Mouse (Mus musculus): ENCODE measurements around the gene F9.
"Not testable (repeated sequence)": the region's sequence is repeated elsewhere in the genome, so short reads cannot be mapped to it uniquely, and the experiment has no call there.

F9 gene

GRCm38 (mm10) chrX:59999221-60000083 is at the start of gene F9:
Gene F9, plus strand, starts transcription at chrX:59999464.
- no peak for DNase-seq (ENCODE audit: low read depth, low spot score)

DNA sequence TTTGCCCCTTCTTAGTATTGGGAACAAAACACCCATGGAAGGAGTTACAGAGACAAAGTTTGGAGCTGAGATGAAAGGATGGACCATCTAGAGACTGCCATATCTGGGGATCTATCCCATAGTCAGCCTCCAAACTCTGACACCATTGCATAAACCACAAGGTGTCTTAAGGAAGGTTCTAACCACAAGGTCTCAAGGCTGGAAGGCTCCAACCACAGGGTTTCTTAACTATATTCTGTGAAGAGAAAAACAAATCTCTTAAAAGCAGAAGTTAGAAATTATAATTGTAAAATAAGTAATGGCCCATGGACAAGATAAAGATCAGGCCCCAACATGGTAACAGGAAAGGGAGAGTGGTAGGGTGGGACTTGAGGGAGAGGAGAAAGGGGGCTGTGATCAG is 29.5 kb upstream of the F9 start:
- not testable (repeated sequence) for DNase-seq (ENCODE audit: low read depth, low spot score)

DNA sequence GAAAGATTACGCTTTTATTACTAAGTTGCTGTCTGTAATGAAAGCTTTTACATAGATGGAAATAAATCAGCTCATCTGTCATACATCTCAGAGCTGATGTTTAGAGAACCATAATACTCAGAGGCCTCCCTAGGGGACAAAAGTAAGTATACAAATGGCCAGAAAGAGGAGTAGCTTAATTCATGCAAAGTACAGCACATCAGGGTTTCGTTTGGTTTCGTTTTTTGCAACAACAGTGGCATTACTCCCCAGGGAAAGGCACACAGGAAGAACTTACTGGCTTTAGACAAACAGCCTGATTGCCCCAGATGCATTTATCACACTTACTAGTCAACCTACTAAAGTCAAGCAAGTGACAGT is 800 bp downstream of the F9 start:
- DNase-seq (ENCODE audit: low read depth, low spot score) = no peak

DNA sequence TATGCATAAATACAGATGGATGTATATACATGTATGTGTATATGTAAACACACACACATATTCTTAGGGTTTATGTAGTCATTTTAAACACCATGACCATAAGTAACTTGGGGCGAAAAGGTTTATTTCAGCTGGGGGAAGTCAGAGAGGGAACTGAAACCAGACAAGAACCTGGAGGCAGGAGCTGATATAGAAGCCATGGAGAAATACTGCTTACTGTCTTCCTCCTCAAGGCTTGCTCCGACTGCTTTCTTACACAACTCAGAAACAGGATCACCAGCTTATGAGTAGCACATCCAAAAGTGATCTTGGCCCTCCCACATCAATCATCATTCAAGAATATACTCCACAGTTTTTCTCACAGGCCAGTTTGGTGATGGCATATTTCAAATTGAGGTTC is 2.2 kb downstream of the F9 start:
- no peak for DNase-seq (ENCODE audit: low read depth, low spot score)

- DNase-seq (ENCODE audit: low read depth, low spot score) = peak; percentile 20
Measured at GRCm38 (mm10) chrX:60013084-60013676, 13.9 kb downstream of the F9 start.

DNA sequence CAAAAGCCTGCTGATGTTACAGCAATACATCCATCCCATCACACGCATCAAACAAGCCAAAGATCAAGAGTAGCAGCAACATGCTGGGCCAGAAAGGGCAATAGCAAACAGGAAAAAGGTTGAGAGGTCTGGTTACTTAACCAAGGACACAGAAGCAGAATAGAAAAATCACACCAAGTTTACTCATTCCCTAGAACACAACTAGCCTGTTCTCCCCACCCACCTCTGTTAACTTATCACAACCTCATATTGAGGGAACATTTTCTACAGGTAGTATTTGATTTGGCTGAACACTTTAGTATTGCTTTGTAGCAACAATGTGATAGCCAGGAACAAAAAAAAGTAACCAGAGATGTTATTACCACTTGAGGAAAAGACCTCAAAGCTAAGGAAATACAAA is 15.3 kb downstream of the F9 start:
- DNase-seq (ENCODE audit: low read depth, low spot score) = no peak

GRCm38 (mm10) chrX:60021007-60021406 is 21.7 kb downstream of the F9 start:
- DNase-seq (ENCODE audit: low read depth, low spot score) = no peak

DNA sequence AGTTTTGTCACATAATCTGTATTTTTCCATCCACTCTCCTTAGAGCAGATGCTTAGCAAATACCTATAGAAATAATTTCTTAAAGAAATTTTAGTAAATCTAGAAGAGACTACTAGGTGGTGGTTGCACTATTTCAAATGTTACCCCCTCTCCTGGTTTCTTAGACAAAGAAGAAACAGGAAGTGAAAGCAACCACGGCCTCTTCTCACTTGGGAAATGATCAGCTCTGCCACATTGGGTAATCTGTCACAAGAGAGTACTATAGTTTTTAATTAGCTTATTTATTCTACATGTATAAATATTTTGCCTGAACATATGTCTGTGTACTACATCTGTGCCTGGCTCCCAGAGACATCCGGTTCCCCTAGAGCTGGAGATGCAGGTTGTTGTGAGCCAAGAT is 22.3 kb downstream of the F9 start:
- no peak for DNase-seq (ENCODE audit: low read depth, low spot score)

GRCm38 (mm10) chrX:60026654-60027053 is 27.4 kb downstream of the F9 start:
- peak; percentile 22 for DNase-seq (ENCODE audit: low read depth, low spot score)

DNA sequence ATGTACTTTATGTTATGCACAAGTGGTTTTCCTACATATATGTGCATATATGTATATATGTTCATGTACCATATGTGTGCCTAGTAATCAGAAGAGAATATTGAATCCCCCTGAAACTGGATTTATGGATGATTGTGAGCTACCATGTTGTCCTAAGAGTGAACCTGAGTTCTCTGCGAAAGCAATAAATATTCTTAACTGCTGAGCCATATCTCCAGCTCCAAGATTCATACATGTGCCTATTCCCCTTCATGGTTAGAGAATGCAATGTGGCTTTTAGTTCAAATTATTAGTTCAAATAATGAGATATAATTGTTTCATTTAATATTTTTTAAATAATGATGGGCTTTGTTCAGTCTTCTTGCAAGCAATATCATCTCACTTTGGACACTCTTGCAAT is 55.5 kb downstream of the F9 start:
- no peak for DNase-seq (ENCODE audit: low read depth, low spot score)

- DNase-seq (ENCODE audit: low read depth, low spot score) = no peak
Measured at GRCm38 (mm10) chrX:60055185-60055584, 55.9 kb downstream of the F9 start.

- DNase-seq (ENCODE audit: low read depth, low spot score) = no peak
Measured at GRCm38 (mm10) chrX:60075359-60075758, 76.1 kb downstream of the F9 start.
